Mouse (Mus musculus) liver, adult 2 months (tissue): ENCODE results near the gene Kyat1. TPM values are rescaled to one million over a fixed set of nuclear protein-coding genes. Genes with fewer than 3 reads are reported as not detected.

Experiments used
- DNase-seq: peaks from one replicate; pipeline ENCODE4 v3.0.0-alpha.2; 2011; ENCODE audit warnings: low read depth, low spot score; ENCODE audit errors: extremely low read depth
- H3K27ac ChIP-seq: fragments of 200-500 bp; replicated peaks from 2 replicates; pipeline ENCODE4 v1.5.1; 2012; ENCODE audit warnings: low read depth, mild to moderate bottlenecking, control low read depth, inconsistent platforms, low read length; ENCODE audit not compliant: insufficient read depth
- H3K27me3 ChIP-seq: fragments of 200-500 bp; 2 replicates; pipeline ENCODE4 v1.6.1; 2012; ENCODE audit warnings: mild to moderate bottlenecking, moderate library complexity, low read length, inconsistent platforms; ENCODE audit not compliant: control insufficient read depth, insufficient read depth
- H3K36me3 ChIP-seq: fragments of 200-500 bp; 2 replicates; pipeline ENCODE4 v1.6.1; 2012; ENCODE audit warnings: low read length, inconsistent platforms; ENCODE audit not compliant: control insufficient read depth, insufficient read depth
- H3K4me1 ChIP-seq: fragments of 200-500 bp; 2 replicates; pipeline ENCODE4 v1.6.1; 2011; ENCODE audit warnings: low read length; ENCODE audit not compliant: control insufficient read depth, insufficient read depth
- H3K4me3 ChIP-seq: fragments of 200-500 bp; 2 replicates; pipeline ENCODE4 v1.5.1; 2011; ENCODE audit warnings: low read depth, mild to moderate bottlenecking, control low read depth, low read length, moderate library complexity; ENCODE audit not compliant: insufficient read depth
- H3K79me2 ChIP-seq: fragments of 200-500 bp; 2 replicates; pipeline ENCODE4 v1.6.1; 2012; ENCODE audit warnings: inconsistent platforms, mild to moderate bottlenecking, low read length, moderate library complexity; ENCODE audit not compliant: control insufficient read depth, insufficient read depth
- H3K9ac ChIP-seq: fragments of 200-500 bp; 2 replicates; pipeline ENCODE4 v1.6.1; 2012; ENCODE audit warnings: low read depth, mild to moderate bottlenecking, control low read depth, inconsistent platforms, low read length
- CTCF ChIP-seq: fragments of 200-500 bp; IDR thresholded peaks from 2 replicates; pipeline ENCODE4 v1.5.1; 2011; ENCODE audit warnings: low read depth, low read length, control low read depth
- POLR2A ChIP-seq: fragments of 200-500 bp; IDR thresholded peaks from 2 replicates; pipeline ENCODE4 v1.6.1; 2011; ENCODE audit warnings: low read length, control low read depth; ENCODE audit not compliant: insufficient read depth; ENCODE audit errors: extremely low read depth
- WGBS: fragments of 180-500 bp; shearing (Covaris S2); methylation state at CpG from one replicate; pipeline ENCODE4 v1.1.7; 2018; 5-methylcytosine and 5-hydroxymethylcytosine counted together
- polyA plus RNA-seq: library from polyadenylated mRNA; depleted of rRNA; stranded (reverse); fragments of >200 nt; gene quantifications from 2 replicates; pipeline ENCODE4 v1.2.3, GENCODE M21; 2012
- total RNA-seq: library from RNA; depleted of rRNA; stranded (reverse); fragments of >200 nt; gene quantifications from 2 replicates; pipeline ENCODE4 v1.2.3, GENCODE M21; 2014

Gene Kyat1
- total and polyA plus RNA-seq, 2 experiments: 169 to 378 TPM

DNA sequence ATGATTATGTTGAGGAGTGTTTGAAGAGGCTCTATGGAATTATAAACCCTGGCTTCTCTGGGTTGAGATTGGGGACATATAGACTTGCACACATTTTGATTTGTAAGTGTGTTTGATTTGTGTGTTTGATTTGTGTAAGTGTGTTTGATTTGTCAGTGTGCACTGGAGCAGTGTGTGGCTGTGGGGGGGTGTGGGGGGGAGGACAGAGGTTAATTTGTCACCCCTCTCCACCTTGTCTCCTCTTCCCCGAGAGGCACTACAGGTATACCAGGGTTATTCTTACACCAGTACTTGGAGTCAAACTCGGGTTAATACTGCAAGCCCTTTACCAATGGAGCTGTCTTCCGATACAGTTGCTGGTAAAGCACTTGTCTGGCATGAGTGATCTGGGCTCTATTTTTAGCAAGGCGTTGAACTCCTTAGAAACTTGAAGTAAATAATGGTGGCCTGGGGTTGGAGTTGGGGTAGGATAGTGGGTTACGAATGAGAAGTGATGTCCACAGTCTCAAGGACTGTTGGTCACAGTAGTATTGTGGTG, 5.2 kb downstream of the Kyat1 start:
- peak overlapping the region; percentile 97 for H3K27ac ChIP-seq
- peaks cover 19% of the 10 kb centered on the region; the same call in 1 of the 2 replicates for H3K79me2 ChIP-seq
- 24% methylated on average over 5 of the region's 5 CpGs for WGBS
- H3K9ac ChIP-seq: peak overlapping the region; percentile 60
- DNase-seq: no peak
- 0 out of 2 replicates have a peak, but pooled peaks cover 2% of the 10 kb centered on the region for H3K36me3 ChIP-seq
- H3K27me3 ChIP-seq: no peaks in the 10 kb centered on the region
- TF ChIP-seq POLR2A (no peak), CTCF (no peak)
- no peak overlapping the region for H3K4me3 ChIP-seq
- H3K4me1 ChIP-seq: peaks cover 38% of the 10 kb centered on the region

DNA sequence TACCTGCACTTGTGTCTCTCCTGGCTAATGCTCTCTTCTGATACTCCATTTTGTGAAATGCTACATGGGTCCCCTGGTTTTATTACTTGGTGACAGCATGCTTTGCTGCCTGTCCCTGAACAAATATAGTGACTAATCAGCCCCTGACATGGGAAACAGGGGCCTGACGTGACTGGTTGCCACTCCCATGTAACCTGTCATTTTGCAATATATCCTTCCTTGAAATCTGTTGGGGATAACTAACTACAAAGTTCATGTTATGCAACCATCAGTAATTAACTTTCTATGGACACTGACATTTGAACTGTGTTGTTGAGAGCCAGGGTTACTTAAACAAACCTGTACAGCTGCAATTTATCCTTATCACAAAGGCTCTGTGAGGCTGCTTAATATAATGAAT, 5.7 kb downstream of the Kyat1 start:
- TF ChIP-seq POLR2A (no peak), CTCF (no peak)
- H3K4me1 ChIP-seq: peaks cover 38% of the 10 kb centered on the region
- peak overlapping the region; percentile 81 for H3K9ac ChIP-seq
- H3K27ac ChIP-seq: peak overlapping the region; percentile 97
- DNase-seq: peak; percentile 100
- peaks cover 19% of the 10 kb centered on the region; the same call in 1 of the 2 replicates for H3K79me2 ChIP-seq
- H3K27me3 ChIP-seq: no peaks in the 10 kb centered on the region
- peak overlapping the region; percentile 15 for H3K4me3 ChIP-seq
- WGBS: 44% methylated on average over 1 of the region's 1 CpGs
- H3K36me3 ChIP-seq: 0 out of 2 replicates have a peak, but pooled peaks cover 2% of the 10 kb centered on the region

DNA sequence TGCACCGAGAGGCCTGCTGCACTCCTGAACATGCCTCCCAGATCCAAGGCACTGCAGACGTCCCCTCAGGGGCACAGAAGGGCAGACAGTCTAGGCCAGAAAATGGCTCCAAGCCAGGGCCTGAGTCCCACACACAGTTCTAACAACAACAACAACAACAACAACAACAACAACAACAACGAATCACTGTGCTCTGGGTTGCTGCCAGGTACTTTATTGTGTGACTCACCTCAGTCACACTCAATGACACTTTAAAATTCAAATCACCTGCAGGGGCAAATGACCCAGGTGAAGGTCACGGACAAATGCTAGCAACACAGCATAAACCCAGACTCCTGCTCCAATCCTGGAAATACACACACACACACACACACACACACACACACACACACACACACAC, 7.6 kb downstream of the Kyat1 start:
- Histone ChIP-seq H3K4me1 (peaks cover 37% of the 10 kb centered on the region), H3K4me3 (no peak overlapping the region), H3K79me2 (peaks cover 22% of the 10 kb centered on the region; the same call in 1 of the 2 replicates), H3K27me3 (no peaks in the 10 kb centered on the region), H3K36me3 (0 out of 2 replicates have a peak, but pooled peaks cover 5% of the 10 kb centered on the region), H3K9ac (peak overlapping the region; percentile 22), H3K27ac (peak overlapping the region; percentile 58)
- DNase-seq: peak; percentile 63
- WGBS: 30% methylated on average over 4 of the region's 4 CpGs
- TF ChIP-seq CTCF (no peak), POLR2A (no peak)

DNA sequence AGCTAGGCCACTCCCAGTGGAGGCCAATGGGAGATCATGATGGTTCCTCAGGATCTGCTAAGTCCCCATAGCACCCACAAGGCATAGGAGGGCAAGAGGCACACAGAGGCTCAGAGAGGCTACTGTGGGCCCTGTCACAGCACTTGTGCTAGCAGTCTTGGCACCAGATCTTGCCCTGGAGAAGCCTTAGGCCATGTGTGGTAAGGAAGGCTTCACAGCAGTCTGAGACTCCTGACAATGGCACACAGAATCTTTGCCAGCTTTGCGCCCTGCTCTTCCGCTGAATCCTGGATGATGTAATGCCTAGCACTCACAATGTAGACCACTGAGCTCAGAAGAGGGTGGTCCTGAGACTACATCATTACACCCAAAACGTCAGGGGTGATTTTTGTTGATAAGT, 11.0 kb downstream of the Kyat1 start:
- H3K27ac ChIP-seq: 0 out of 2 replicates have a peak overlapping the region, but pooled peaks have one; percentile 16
- peaks cover 20% of the 10 kb centered on the region for H3K4me1 ChIP-seq
- H3K36me3 ChIP-seq: peaks cover 16% of the 10 kb centered on the region
- peaks cover 18% of the 10 kb centered on the region; the same call in 1 of the 2 replicates for H3K79me2 ChIP-seq
- H3K27me3 ChIP-seq: no peaks in the 10 kb centered on the region
- no peak overlapping the region for H3K4me3 ChIP-seq
- no peak overlapping the region for H3K9ac ChIP-seq
- no peak for TF ChIP-seq CTCF
- no peak for TF ChIP-seq POLR2A
- no peak for DNase-seq
- WGBS: 74% methylated on average over 3 of the region's 3 CpGs

DNA sequence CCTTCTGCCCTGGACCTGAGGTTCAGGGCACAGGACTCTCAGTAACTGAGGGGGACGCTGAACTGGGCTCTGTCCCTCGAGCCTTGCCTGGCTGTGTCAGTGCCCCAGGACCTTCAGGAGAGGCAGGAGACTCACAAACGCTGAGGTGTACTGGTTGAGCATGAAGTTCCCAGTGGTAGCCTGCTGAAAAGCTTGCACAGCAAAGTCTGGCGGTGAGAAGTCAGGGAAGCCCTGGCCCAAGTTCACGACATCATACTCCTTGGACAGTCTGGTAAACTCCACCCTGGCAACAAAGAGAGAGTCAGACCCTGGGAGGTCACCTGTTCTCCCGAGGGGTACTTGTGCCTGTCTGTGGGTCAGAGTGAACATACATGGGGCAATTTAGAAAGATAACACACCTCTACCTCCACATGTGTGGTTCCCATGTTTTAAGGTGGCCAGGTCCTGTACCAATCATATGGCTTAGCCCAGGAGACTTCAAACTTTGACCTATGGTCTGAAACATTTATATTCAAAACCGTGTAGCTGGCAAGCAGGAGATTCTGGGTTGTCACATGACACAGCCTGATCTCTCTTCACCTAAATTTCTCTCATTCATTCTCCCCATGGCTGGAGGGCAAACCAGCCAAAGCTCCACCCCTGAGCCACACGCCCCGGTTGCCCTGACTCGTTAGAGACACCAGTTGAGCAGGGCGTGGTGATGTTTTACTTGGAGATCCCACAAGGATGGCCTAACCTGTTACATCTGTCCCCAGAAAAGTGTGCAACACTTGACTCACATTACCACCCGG, 13.7 kb downstream of the Kyat1 start:
- no peak overlapping the region for H3K27ac ChIP-seq
- peaks cover 27% of the 10 kb centered on the region for H3K36me3 ChIP-seq
- H3K4me1 ChIP-seq: peaks cover 5% of the 10 kb centered on the region; the same call in 1 of the 2 replicates
- H3K79me2 ChIP-seq: peaks cover 8% of the 10 kb centered on the region; the same call in 1 of the 2 replicates
- H3K9ac ChIP-seq: no peak overlapping the region
- no peak overlapping the region for H3K4me3 ChIP-seq
- 54% methylated on average over 12 of the region's 12 CpGs for WGBS
- no peak for DNase-seq
- no peaks in the 10 kb centered on the region for H3K27me3 ChIP-seq
- no peak for TF ChIP-seq CTCF
- TF ChIP-seq POLR2A: no peak

DNA sequence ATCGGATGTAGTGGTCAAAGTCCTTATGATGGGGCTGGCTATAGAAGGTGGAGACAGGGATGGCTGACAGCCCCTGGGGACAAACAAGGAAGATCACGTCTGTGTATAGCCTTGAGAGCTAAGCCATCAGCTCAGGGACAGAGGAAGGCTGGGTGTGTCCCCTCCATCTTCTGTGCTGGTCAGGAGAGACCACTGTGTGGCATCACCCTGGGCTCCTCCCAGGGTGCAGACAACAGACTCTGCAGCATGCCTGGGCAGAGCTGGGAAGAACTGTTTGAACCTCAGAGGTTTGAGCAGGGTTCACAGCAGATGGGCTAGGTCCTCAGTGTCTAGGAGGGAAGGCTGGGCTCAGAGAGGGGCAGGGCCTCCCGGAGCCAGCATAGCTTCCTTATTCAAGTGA, 20.0 kb downstream of the Kyat1 start:
- 51% methylated on average over 3 of the region's 3 CpGs for WGBS
- Histone ChIP-seq H3K27me3 (no peaks in the 10 kb centered on the region), H3K79me2 (no peaks in the 10 kb centered on the region), H3K9ac (peak overlapping the region; percentile 29; the same call in 1 of the 2 replicates), H3K4me3 (no peak overlapping the region), H3K36me3 (peaks cover 31% of the 10 kb centered on the region), H3K27ac (peak overlapping the region; percentile 48), H3K4me1 (peaks cover 4% of the 10 kb centered on the region; the same call in 1 of the 2 replicates)
- DNase-seq: no peak
- TF ChIP-seq CTCF (no peak), POLR2A (no peak)
